Mouse (Mus musculus) bone marrow, adult 2 months (tissue): ENCODE data around the gene Ltb.

Source experiments
- CTCF ChIP-seq: fragments of 200-500 bp; IDR thresholded peaks from 2 replicates; pipeline ENCODE4 v1.5.1; 2011; ENCODE audit warnings: low read length, control low read depth; ENCODE audit not compliant: control insufficient read depth, insufficient read depth
- POLR2A ChIP-seq: fragments of 200-500 bp; IDR thresholded peaks from 2 replicates; pipeline ENCODE4 v1.6.1; 2011; ENCODE audit warnings: low read depth, mild to moderate bottlenecking, control low read depth, low read length, borderline replicate concordance; ENCODE audit not compliant: control insufficient read depth

DNA sequence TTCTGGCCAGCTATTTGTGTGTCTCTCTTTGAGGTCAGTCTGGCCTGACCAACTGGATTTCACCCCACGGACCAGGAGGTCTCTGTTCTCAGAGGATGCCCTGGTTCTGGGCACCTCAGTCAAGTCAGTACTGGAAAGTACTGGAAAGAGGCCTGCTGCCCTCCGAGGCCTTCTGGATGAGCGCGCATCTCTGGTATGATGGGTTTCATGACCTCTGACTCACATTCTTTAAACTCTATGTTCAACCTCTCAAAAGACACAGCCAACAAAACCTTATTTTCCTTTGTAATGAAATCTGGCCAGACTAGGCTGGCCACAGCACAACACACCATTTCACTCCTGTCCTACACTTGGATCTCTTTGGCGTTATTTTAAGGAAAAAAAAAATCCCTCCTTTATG, 31.2 kb downstream of the Ltb start:
- TF ChIP-seq CTCF (no peak), POLR2A (no peak)
